Mouse (Mus musculus): Measurements from ENCODE around the gene Bola2.
A peak's percentile ranks its signal among the peaks of the same experiment; 100 is the strongest.

GRCm38 (mm10) chr7:126648486-126648885 is 46.7 kb upstream of the Bola2 start:
- TF ChIP-seq CTCF (conservative IDR thresholded peaks at IDR 0.05; ENCODE audit: insufficient read depth, insufficient read length, low read depth, low read length) (peak; percentile 36; the same call in 1 of the 2 replicates), POLR2A (IDR thresholded peaks at IDR 0.05; ENCODE audit: low read depth, low read length) (no peak)

Measured in kidney, adult 2 months (tissue).